Mouse (Mus musculus) brain, embryonic 14.5 days (tissue): ENCODE data around the gene Sirt7.

ENCODE experiments used
- CTCF ChIP-seq: fragments of 200-500 bp; IDR thresholded peaks from 2 replicates; pipeline ENCODE4 v1.5.1; 2012; ENCODE audit warnings: inconsistent platforms, mild to moderate bottlenecking, moderate library complexity, borderline replicate concordance; ENCODE audit not compliant: insufficient read depth, insufficient read length; ENCODE audit errors: extremely low read depth
- POLR2A ChIP-seq: fragments of 200-500 bp; IDR thresholded peaks from 2 replicates; pipeline ENCODE4 v1.6.1; 2012; ENCODE audit warnings: mild to moderate bottlenecking, inconsistent platforms, borderline replicate concordance; ENCODE audit not compliant: poor library complexity, insufficient read depth, insufficient read length, severe bottlenecking; ENCODE audit errors: extremely low read depth

- peak; percentile 68; the same call in 1 of the 2 replicates for TF ChIP-seq POLR2A
- no peak for TF ChIP-seq CTCF
Measured at GRCm38 (mm10) chr11:120624680-120625111, 344 bp downstream of the Sirt7 start.
